ENCODE assay signal across 15 mouse cellular contexts in the genomic region with DNA sequence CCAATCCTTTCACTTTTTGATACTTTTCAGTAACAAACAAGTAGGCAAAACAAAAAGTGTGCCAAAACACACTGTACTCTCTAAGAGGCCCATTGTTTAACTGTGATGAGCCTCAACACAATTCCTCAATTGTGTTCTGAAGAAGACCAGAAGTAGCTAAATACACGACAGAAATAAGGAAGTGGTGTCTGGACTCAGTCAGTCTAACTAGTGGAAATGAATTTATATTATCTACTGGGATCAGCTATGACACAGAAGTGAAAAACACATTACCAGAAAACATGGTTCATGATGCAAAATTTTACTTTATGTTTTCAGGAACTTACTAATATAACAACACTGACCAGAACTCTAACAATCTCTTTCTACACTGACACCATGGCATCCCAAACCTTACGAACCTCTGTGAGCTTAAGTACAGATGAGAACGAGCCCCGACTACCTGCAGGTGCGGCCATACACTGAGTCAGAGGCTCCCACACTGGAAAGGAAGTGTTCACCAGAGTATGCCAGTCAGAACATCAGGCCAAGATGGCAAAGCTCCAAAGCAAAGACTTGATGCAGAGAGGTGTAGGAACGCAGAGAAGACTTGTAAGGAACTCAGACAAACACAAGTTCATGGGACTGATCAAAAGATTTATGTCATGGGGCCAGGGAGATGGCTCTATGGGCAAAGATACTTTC. TPM values are rescaled to one million over a fixed set of nuclear protein-coding genes. Genes with fewer than 3 reads are reported as not detected.
A peak's percentile ranks its signal among the peaks of the same experiment; 100 is the strongest.
DNase-seq lines count a peak whose midpoint lies in the region; ATAC-seq lines count a peak whose summit lies in the region.
"Had no signal": no experiment of that assay in that cellular context is flagged by ENCODE, and none has a peak within 500 bp of the region (broad histone marks: within the 10 kb centered on the region; RNA-seq: fewer than 3 reads in every experiment).

No protein-coding gene starts in this region.

- peaks cover 83% of the 10 kb centered on the region for H3K4me1 ChIP-seq in megakaryocyte, embryonic 14.5 days
- no peaks in the 10 kb centered on the region for H3K4me1 ChIP-seq in forebrain, embryonic 11.5 days (replicated peaks; ENCODE audit: control insufficient read depth, insufficient read depth, low read length)
- H3K4me1 ChIP-seq in forebrain, embryonic 13.5 days: no peaks in the 10 kb centered on the region; the same call in 1 of the 2 replicates
- H3K4me1 ChIP-seq: hindbrain, embryonic 12.5 days had no signal

- WGBS in forebrain, embryonic 11.5 days: 80% methylated on average over 6 of the region's 6 CpGs
- WGBS in forebrain, embryonic 13.5 days: 82% methylated on average over 6 of the region's 6 CpGs

- H3K36me3 ChIP-seq in megakaryocyte, embryonic 14.5 days (replicated peaks; ENCODE audit: low read length): peaks cover 2% of the 10 kb centered on the region
- no peaks in the 10 kb centered on the region for H3K36me3 ChIP-seq in forebrain, embryonic 11.5 days (ENCODE audit: control insufficient read depth, insufficient read depth, low read length)
- no peaks in the 10 kb centered on the region for H3K36me3 ChIP-seq in forebrain, embryonic 13.5 days (ENCODE audit: poor library complexity, severe bottlenecking)
- H3K36me3 ChIP-seq: hindbrain, embryonic 12.5 days; liver, embryonic 15.5 days had no signal

- no peak for ATAC-seq in forebrain, embryonic 11.5 days (replicated peaks; ENCODE audit: low FRiP score)
- no peak for ATAC-seq in forebrain, embryonic 13.5 days
- ATAC-seq: midbrain, embryonic 16.5 days had no signal

- peak overlapping the region; percentile 30 for H3K4me3 ChIP-seq in megakaryocyte, embryonic 14.5 days (replicated peaks)
- H3K4me3 ChIP-seq in forebrain, embryonic 11.5 days (ENCODE audit: low read depth, low read length): no peak overlapping the region
- H3K4me3 ChIP-seq in forebrain, embryonic 13.5 days: no peak overlapping the region
- H3K4me3 ChIP-seq: heart, embryonic 10.5 days; hindbrain, embryonic 12.5 days; liver, embryonic 15.5 days had no signal

- H3K27ac ChIP-seq in forebrain, embryonic 11.5 days (ENCODE audit: low read depth, low read length): no peak overlapping the region
- no peak overlapping the region for H3K27ac ChIP-seq in forebrain, embryonic 13.5 days
- H3K27ac ChIP-seq: heart, embryonic 10.5 days; hindbrain, embryonic 12.5 days; kidney, postnatal 0 days; liver, embryonic 15.5 days had no signal

- H3K4me2 ChIP-seq in forebrain, embryonic 11.5 days (ENCODE audit: low read depth, low read length, severe bottlenecking): no peak overlapping the region
- no peak overlapping the region for H3K4me2 ChIP-seq in forebrain, embryonic 13.5 days
- H3K4me2 ChIP-seq: hindbrain, embryonic 12.5 days; liver, embryonic 15.5 days had no signal

- no peaks in the 10 kb centered on the region for H3K27me3 ChIP-seq in megakaryocyte, embryonic 14.5 days (replicated peaks)
- no peaks in the 10 kb centered on the region for H3K27me3 ChIP-seq in forebrain, embryonic 11.5 days (ENCODE audit: control insufficient read depth, insufficient read depth, low read length)
- H3K27me3 ChIP-seq in forebrain, embryonic 13.5 days: no peaks in the 10 kb centered on the region
- H3K27me3 ChIP-seq: hindbrain, embryonic 12.5 days; liver, embryonic 15.5 days had no signal

- peak; percentile 61 for DNase-seq in urinary bladder, postnatal 14 days (ENCODE audit: low spot score)
- DNase-seq in urinary bladder, postnatal 25 days (ENCODE audit: low spot score): no peak
- peak; percentile 33 for DNase-seq in adipocyte (ENCODE audit: low spot score)
- DNase-seq in forebrain, embryonic 11.5 days (ENCODE audit: low spot score): no peak
- DNase-seq in layer of hippocampus, adult 11-12 months (ENCODE audit: low spot score): no peak
- no peak for DNase-seq in right cerebral cortex, postnatal 14 days
- DNase-seq: adrenal gland, postnatal 36 days; right cerebral cortex, postnatal 4 days had no signal

- no peak overlapping the region for H3K9ac ChIP-seq in forebrain, embryonic 11.5 days (ENCODE audit: low read length)
- H3K9ac ChIP-seq in forebrain, embryonic 13.5 days: no peak overlapping the region
- H3K9ac ChIP-seq: hindbrain, embryonic 12.5 days; liver, embryonic 15.5 days had no signal

- H3K9me3 ChIP-seq in megakaryocyte, embryonic 14.5 days: no peaks in the 10 kb centered on the region
- H3K9me3 ChIP-seq in forebrain, embryonic 11.5 days (ENCODE audit: control insufficient read depth, low read length): no peaks in the 10 kb centered on the region
- no peaks in the 10 kb centered on the region for H3K9me3 ChIP-seq in forebrain, embryonic 13.5 days (replicated peaks)
- H3K9me3 ChIP-seq: heart, embryonic 10.5 days; hindbrain, embryonic 12.5 days; liver, embryonic 15.5 days had no signal

RNA-seq across cellular contexts. Expression of gene Pak2, which starts 19.2 kb away (rescaled TPM):
- 16.0 and 24.5 TPM in 2 replicates for polyA plus RNA-seq in megakaryocyte, embryonic 14.5 days (2012; ENCODE audit: insufficient read depth, low replicate concordance)
- polyA plus RNA-seq in forebrain, embryonic 11.5 days (2014; fragmentation: Nextera tagmentation; extraction: Ambion mirVana): 52.6 and 53.9 TPM in 2 replicates
- 42.5 and 45.4 TPM in 2 replicates for polyA plus RNA-seq in forebrain, embryonic 13.5 days (2015; fragmentation: Nextera tagmentation; extraction: Ambion mirVana)

RNA-seq across cellular contexts. Expression of gene Pigx, which starts 39.6 kb away (rescaled TPM):
- polyA plus RNA-seq in megakaryocyte, embryonic 14.5 days (2012; ENCODE audit: insufficient read depth, low replicate concordance): 30.0 and 61.3 TPM in 2 replicates
- polyA plus RNA-seq in forebrain, embryonic 11.5 days (2014; fragmentation: Nextera tagmentation; extraction: Ambion mirVana): 136 and 144 TPM in 2 replicates
- polyA plus RNA-seq in forebrain, embryonic 13.5 days (2015; fragmentation: Nextera tagmentation; extraction: Ambion mirVana): 148 and 158 TPM in 2 replicates

RNA-seq across cellular contexts. Expression of gene Cep19, which starts 39.6 kb away (rescaled TPM):
- polyA plus RNA-seq in megakaryocyte, embryonic 14.5 days (2012; ENCODE audit: insufficient read depth, low replicate concordance): 1.6 and 2.0 TPM in 2 replicates
- 43.3 and 43.5 TPM in 2 replicates for polyA plus RNA-seq in forebrain, embryonic 11.5 days (2014; fragmentation: Nextera tagmentation; extraction: Ambion mirVana)
- 39.5 and 44.3 TPM in 2 replicates for polyA plus RNA-seq in forebrain, embryonic 13.5 days (2015; fragmentation: Nextera tagmentation; extraction: Ambion mirVana)

RNA-seq across cellular contexts. Expression of gene Senp5, which starts 56.9 kb away (rescaled TPM):
- polyA plus RNA-seq in megakaryocyte, embryonic 14.5 days (2012; ENCODE audit: insufficient read depth, low replicate concordance): 1.5 and 1.9 TPM in 2 replicates
- polyA plus RNA-seq in forebrain, embryonic 11.5 days (2014; fragmentation: Nextera tagmentation; extraction: Ambion mirVana): 13.6 and 15.2 TPM in 2 replicates
- 17.1 and 19.5 TPM in 2 replicates for polyA plus RNA-seq in forebrain, embryonic 13.5 days (2015; fragmentation: Nextera tagmentation; extraction: Ambion mirVana)

Comparison
In these comparisons a context has a peak if more than half of its experiments do, and no peak if none do; other contexts are left out.
1. DNase-seq: peak in urinary bladder, postnatal 14 days (single experiment) and adipocyte (single experiment); none in urinary bladder, postnatal 25 days (single experiment), forebrain, embryonic 11.5 days (single experiment), layer of hippocampus, adult 11-12 months (single experiment) and right cerebral cortex, postnatal 14 days (single experiment).
2. RNA of gene Cep19, which starts 39.6 kb away (polyA plus RNA-seq): 43.3 to 43.5 TPM in forebrain, embryonic 11.5 days and 39.5 to 44.3 TPM in forebrain, embryonic 13.5 days; 1.6 to 2.0 TPM in megakaryocyte, embryonic 14.5 days; every median in the first group is over 10 times any median in the second.